Mouse (Mus musculus): ENCODE results near the gene Ttc8. TPM values are rescaled to one million over a fixed set of nuclear protein-coding genes. Genes with fewer than 3 reads are reported as not detected.

Ttc8 gene
- total RNA-seq, 2 experiments from 2014 or later, result 6.2 to 7.0 TPM

GRCm38 (mm10) chr12:98972291-98972690, 51.9 kb downstream of the Ttc8 start:
- no peak for ATAC-seq (replicated peaks; ENCODE audit: poor library complexity)

- ATAC-seq (replicated peaks; ENCODE audit: poor library complexity), result no peak
These were observed 53.1 kb downstream of the Ttc8 start for GRCm38 (mm10) chr12:98973461-98973860.

GRCm38 (mm10) chr12:98974157-98974804, 53.9 kb downstream of the Ttc8 start:
- ATAC-seq (replicated peaks; ENCODE audit: poor library complexity), result no peak

- no peak for ATAC-seq (replicated peaks; ENCODE audit: poor library complexity)
These were observed 60.7 kb downstream of the Ttc8 start for GRCm38 (mm10) chr12:98981081-98981480.

GRCm38 (mm10) chr12:98984785-98985184, 64.4 kb downstream of the Ttc8 start:
- ATAC-seq (replicated peaks; ENCODE audit: poor library complexity), result no peak

GRCm38 (mm10) chr12:98991076-98991829, 70.9 kb downstream of the Ttc8 start:
- no peak for ATAC-seq (replicated peaks; ENCODE audit: poor library complexity)

- no peak for ATAC-seq (replicated peaks; ENCODE audit: poor library complexity)
These were observed 71.4 kb downstream of the Ttc8 start for GRCm38 (mm10) chr12:98991830-98992216.

- ATAC-seq (replicated peaks; ENCODE audit: poor library complexity), result no peak
These were observed 73.4 kb downstream of the Ttc8 start for GRCm38 (mm10) chr12:98993736-98994135.

- no peak for ATAC-seq (replicated peaks; ENCODE audit: poor library complexity)
These were observed 74.0 kb downstream of the Ttc8 start for GRCm38 (mm10) chr12:98994366-98994765.

- peak; percentile 42 for ATAC-seq (replicated peaks; ENCODE audit: poor library complexity)
These were observed 75.5 kb downstream of the Ttc8 start for GRCm38 (mm10) chr12:98995881-98996280.

GRCm38 (mm10) chr12:98996581-98996988, 76.2 kb downstream of the Ttc8 start:
- peak; percentile 29; the same call in 1 of the 2 replicates for ATAC-seq (replicated peaks; ENCODE audit: poor library complexity)

- ATAC-seq (replicated peaks; ENCODE audit: poor library complexity), result peak; percentile 67
These were observed 76.7 kb downstream of the Ttc8 start for GRCm38 (mm10) chr12:98997046-98997445.

- ATAC-seq (replicated peaks; ENCODE audit: poor library complexity), result no peak
These were observed 78.5 kb downstream of the Ttc8 start for GRCm38 (mm10) chr12:98998662-98999428.

- ATAC-seq (replicated peaks; ENCODE audit: poor library complexity), result no peak
These were observed 79.9 kb downstream of the Ttc8 start for GRCm38 (mm10) chr12:99000310-99000709.

- ATAC-seq (replicated peaks; ENCODE audit: poor library complexity), result no peak
These were observed 82.7 kb downstream of the Ttc8 start for GRCm38 (mm10) chr12:99003046-99003445.

GRCm38 (mm10) chr12:99004752-99005151, 84.4 kb downstream of the Ttc8 start:
- no peak for ATAC-seq (replicated peaks; ENCODE audit: poor library complexity)

GRCm38 (mm10) chr12:99008786-99009185, 88.4 kb downstream of the Ttc8 start:
- ATAC-seq (replicated peaks; ENCODE audit: poor library complexity), result no peak

GRCm38 (mm10) chr12:99009430-99009829, 89.1 kb downstream of the Ttc8 start:
- ATAC-seq (replicated peaks; ENCODE audit: poor library complexity), result no peak

GRCm38 (mm10) chr12:99010044-99010443, 89.7 kb downstream of the Ttc8 start:
- ATAC-seq (replicated peaks; ENCODE audit: poor library complexity), result no peak

GRCm38 (mm10) chr12:99011161-99011861, 90.9 kb downstream of the Ttc8 start:
- no peak for ATAC-seq (replicated peaks; ENCODE audit: poor library complexity)

- no peak for ATAC-seq (replicated peaks; ENCODE audit: poor library complexity)
These were observed 95.5 kb downstream of the Ttc8 start for GRCm38 (mm10) chr12:99015870-99016269.
